Mouse (Mus musculus) megakaryocyte, embryonic 14.5 days (primary cell): Measurements from ENCODE around the gene Best3.
A peak's percentile ranks its signal among the peaks of the same experiment; 100 is the strongest.

Experiments
- FLI1 ChIP-seq: IDR thresholded peaks from 2 replicates; pipeline ENCODE4 v1.6.1; 2012; ENCODE audit warnings: low read length, inconsistent platforms, mixed read lengths
- GATA1 ChIP-seq: IDR thresholded peaks from 3 replicates; pipeline ENCODE4 v1.6.1; 2012; ENCODE audit warnings: mixed read lengths, low read length, inconsistent platforms, borderline replicate concordance

DNA sequence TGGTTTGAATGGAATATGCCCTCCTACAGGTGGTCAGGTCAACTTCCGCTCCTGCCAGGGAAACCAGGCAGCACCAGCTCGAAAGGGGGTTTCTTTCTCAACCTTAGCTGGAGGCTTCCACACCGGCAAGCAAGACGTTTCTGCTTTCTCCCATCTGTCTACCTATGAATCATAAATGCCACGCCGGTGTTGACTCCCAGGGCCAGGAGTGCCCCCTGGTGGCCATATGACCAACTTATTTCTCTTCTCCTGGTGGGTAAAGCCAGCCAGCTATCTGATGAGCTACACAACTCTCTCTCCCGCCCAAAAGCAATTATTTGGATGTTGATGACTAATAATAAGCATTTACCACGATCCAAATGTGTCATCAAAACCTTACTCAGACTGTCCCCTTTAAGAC, 47.7 kb downstream of the Best3 start:
- TF ChIP-seq GATA1: peak; percentile 48; the same call in 1 of the 3 replicates
- no peak for TF ChIP-seq FLI1
